Mouse (Mus musculus) olfactory bulb, adult 2 months (tissue): ENCODE results near the gene Fxr2. TPM values are rescaled to one million over a fixed set of nuclear protein-coding genes. Genes with fewer than 3 reads are reported as not detected.
A peak's percentile ranks its signal among the peaks of the same experiment; 100 is the strongest.

Source experiments
- H3K27ac ChIP-seq: fragments of 200-500 bp; 2 replicates; pipeline ENCODE4 v1.5.1; 2012; ENCODE audit warnings: low read depth, low read length; ENCODE audit not compliant: insufficient read depth
- H3K4me1 ChIP-seq: fragments of 200-500 bp; 2 replicates; pipeline ENCODE4 v1.6.1; 2012; ENCODE audit warnings: low read length; ENCODE audit not compliant: control insufficient read depth, insufficient read depth
- H3K4me3 ChIP-seq: fragments of 200-500 bp; 2 replicates; pipeline ENCODE4 v1.5.1; 2012; ENCODE audit warnings: mild to moderate bottlenecking, low read depth, low read length, moderate library complexity; ENCODE audit not compliant: insufficient read depth
- CTCF ChIP-seq: fragments of 200-500 bp; IDR thresholded peaks from 2 replicates; pipeline ENCODE4 v1.5.1; 2012; ENCODE audit warnings: low read depth, mild to moderate bottlenecking, low read length, moderate library complexity; ENCODE audit not compliant: insufficient read depth
- POLR2A ChIP-seq: fragments of 200-500 bp; IDR thresholded peaks from 2 replicates; pipeline ENCODE4 v1.6.1; 2012; ENCODE audit warnings: mild to moderate bottlenecking, low read depth, low read length, moderate library complexity; ENCODE audit not compliant: insufficient read depth
- WGBS: fragments of 180-500 bp; shearing (Covaris S2); methylation state at CpG from one replicate; pipeline ENCODE4 v1.1.7; 2018; 5-methylcytosine and 5-hydroxymethylcytosine counted together
- polyA plus RNA-seq: library from polyadenylated mRNA; stranded (reverse); fragments of >200 nt; gene quantifications from 2 replicates; pipeline ENCODE4 v1.2.4, GENCODE M21; 2012; ENCODE audit warnings: low replicate concordance; ENCODE audit not compliant: missing spikeins, insufficient read depth, insufficient read length

Gene Fxr2
- polyA plus RNA-seq, 1 experiment = not detected

GRCm38 (mm10) chr11:69645860-69646259, 13.1 kb downstream of the Fxr2 start:
- Histone ChIP-seq H3K4me1 (no peaks in the 10 kb centered on the region), H3K4me3 (no peak overlapping the region), H3K27ac (no peak overlapping the region)
- WGBS = 88% methylated on average over 5 of the region's 5 CpGs
- TF ChIP-seq POLR2A (no peak), CTCF (no peak)

- Histone ChIP-seq H3K27ac (no peak overlapping the region), H3K4me1 (peaks cover 5% of the 10 kb centered on the region), H3K4me3 (no peak overlapping the region)
- TF ChIP-seq POLR2A = no peak
- TF ChIP-seq CTCF = no peak
- WGBS = 52% methylated on average over 5 of the region's 5 CpGs
Observed at GRCm38 (mm10) chr11:69653399-69653798, 20.6 kb downstream of the Fxr2 start.

DNA sequence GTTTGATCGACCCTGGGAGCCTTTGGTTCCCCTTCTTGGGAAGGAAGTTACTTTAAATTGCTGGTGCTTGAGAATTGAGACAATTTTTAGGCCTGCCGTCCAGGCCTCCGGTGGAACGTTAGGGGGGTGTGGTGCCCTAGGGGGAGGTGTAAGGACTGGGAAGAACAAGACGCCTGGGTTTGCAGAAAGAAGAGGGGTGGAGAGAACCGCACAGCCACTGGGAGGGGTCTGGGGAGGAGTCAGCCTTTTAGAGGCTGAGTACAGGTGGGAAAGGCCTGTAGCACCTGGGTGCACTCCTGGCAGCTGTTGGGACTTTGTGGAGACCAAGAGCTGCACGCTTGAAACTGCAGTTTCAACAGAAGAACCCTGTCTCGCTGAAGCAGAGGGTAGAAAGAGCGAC, 22.0 kb downstream of the Fxr2 start:
- Histone ChIP-seq H3K27ac (no peak overlapping the region), H3K4me1 (peaks cover 5% of the 10 kb centered on the region), H3K4me3 (no peak overlapping the region)
- 44% methylated on average over 9 of the region's 9 CpGs for WGBS
- TF ChIP-seq POLR2A = no peak
- no peak for TF ChIP-seq CTCF

- 22% methylated on average over 34 of the region's 34 CpGs for WGBS
- TF ChIP-seq POLR2A (no peak), CTCF (peak; percentile 82)
Observed at GRCm38 (mm10) chr11:69655264-69656064, 22.7 kb downstream of the Fxr2 start, which contains the start of gene Sox15. Sox15 (plus strand) TSS chr11:69655314.

DNA sequence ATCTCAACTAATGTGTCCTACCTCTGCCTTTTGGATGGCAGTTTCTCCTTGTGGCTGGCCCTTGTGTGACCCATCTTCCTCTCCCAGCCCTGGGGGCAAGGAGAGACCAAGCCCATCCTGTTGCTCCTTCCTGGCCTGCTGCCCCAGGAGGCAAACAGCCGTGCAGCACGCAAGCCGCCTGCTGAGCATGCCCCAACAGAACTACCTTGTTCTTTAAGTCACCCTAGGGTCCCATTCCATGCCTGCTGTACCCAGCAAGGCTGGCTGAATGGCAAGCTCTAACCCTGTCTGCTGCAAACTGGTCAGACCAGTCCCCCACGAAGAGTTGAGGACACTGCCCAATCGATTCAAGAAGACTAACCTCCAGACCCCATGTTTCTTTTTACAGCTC, 23.3 kb downstream of the Fxr2 start:
- WGBS = 82% methylated on average over 5 of the region's 5 CpGs
- peaks cover 5% of the 10 kb centered on the region for H3K4me1 ChIP-seq
- no peak overlapping the region for H3K27ac ChIP-seq
- TF ChIP-seq CTCF (no peak), POLR2A (no peak)
- no peak overlapping the region for H3K4me3 ChIP-seq

More at GRCm38 (mm10) chr11:69655264-69656064, 22.7 kb downstream of the Fxr2 start, which contains the start of gene Sox15:
- Histone ChIP-seq H3K4me3 (no peak within 1 kb of the TSS), H3K4me1 (peaks cover 5% of the 10 kb centered on the region), H3K27ac (no peak within 1 kb of the TSS)

- Histone ChIP-seq H3K4me1 (peaks cover 5% of the 10 kb centered on the region), H3K27ac (no peak overlapping the region), H3K4me3 (no peak overlapping the region)
- WGBS = 74% methylated on average over 10 of the region's 10 CpGs
- TF ChIP-seq POLR2A (no peak), CTCF (no peak)
Observed at GRCm38 (mm10) chr11:69656617-69657461, 24.0 kb downstream of the Fxr2 start.

GRCm38 (mm10) chr11:69657462-69657881, 24.7 kb downstream of the Fxr2 start:
- WGBS = 82% methylated on average over 15 of the region's 15 CpGs
- no peak overlapping the region for H3K4me3 ChIP-seq
- TF ChIP-seq POLR2A (no peak), CTCF (peak; percentile 13; the same call in 1 of the 2 replicates)
- no peak overlapping the region for H3K27ac ChIP-seq
- peaks cover 5% of the 10 kb centered on the region for H3K4me1 ChIP-seq

DNA sequence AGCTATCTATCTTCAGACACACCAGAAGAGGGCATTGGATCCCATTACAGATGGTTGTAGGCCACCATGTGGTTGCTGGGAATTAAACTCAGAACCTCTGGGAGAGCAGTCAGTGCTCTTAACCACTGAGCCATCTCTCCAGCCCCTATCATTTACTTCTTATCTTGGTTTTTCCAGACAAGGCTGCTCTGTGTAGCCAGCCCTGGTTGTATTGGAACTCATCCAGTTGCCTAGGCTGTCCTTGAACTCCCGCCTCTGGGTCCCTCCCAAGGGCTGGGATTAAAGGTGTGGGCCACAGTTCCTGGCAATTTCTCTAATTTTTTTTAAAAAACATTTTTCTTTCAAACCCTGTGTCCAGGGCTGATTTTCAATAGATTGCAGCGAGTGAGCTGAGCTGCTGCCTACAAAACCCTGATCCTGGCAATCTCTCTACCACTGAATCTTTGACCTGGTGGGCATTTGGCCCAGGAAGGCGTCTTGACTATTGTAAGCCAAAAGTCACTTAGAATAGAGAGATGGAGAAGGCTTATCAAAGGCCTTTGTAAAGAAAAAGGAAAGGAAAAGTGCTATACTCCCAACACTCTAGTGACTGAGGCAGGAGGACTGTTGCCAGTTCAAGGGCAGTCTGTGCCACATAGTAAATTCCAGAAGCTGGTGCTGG, 28.6 kb downstream of the Fxr2 start:
- H3K4me1 ChIP-seq = peaks cover 4% of the 10 kb centered on the region
- H3K4me3 ChIP-seq = peak overlapping the region; percentile 69; the same call in 1 of the 2 replicates
- TF ChIP-seq CTCF (no peak), POLR2A (no peak)
- no peak overlapping the region for H3K27ac ChIP-seq
- WGBS = 51% methylated on average over 3 of the region's 3 CpGs
